Mouse (Mus musculus) heart, postnatal 10 days (tissue): ENCODE results near the gene Fbxo10. TPM values are rescaled to one million over a fixed set of nuclear protein-coding genes. Genes with fewer than 3 reads are reported as not detected.
"Not testable (repeated sequence)": the region's sequence is repeated elsewhere in the genome, so short reads cannot be mapped to it uniquely, and the experiment has no call there.

ENCODE experiments used
- DNase-seq, 2 experiments: peaks; one replicate each; pipeline ENCODE4 v3.0.0; 2021
- intact Hi-C: fragments of 180-260 bp; cut with DNase I; formaldehyde crosslinking; loops from one replicate; pipeline ENCODE4 v1.15.1; 2025
- total RNA-seq, 2 experiments: library from RNA; stranded (reverse); gene quantifications; 2 replicates each; pipeline ENCODE4 v1.2.3; 2021

Gene Fbxo10
- total RNA-seq, 2 experiments from 2014 or later: 15.3 to 19.7 TPM

- intact Hi-C loops: no loop called here
- DNase-seq: peak; percentile 43 to 45
Measured at GRCm38 (mm10) chr4:45054862-45055261, 29.5 kb downstream of the Fbxo10 start.

GRCm38 (mm10) chr4:45047956-45048355 lies 36.4 kb downstream of the Fbxo10 start:
- DNase-seq: no peak
- intact Hi-C loops: no loop called here

- peak in 1 of 2 experiments; percentile 26 for DNase-seq
- intact Hi-C loops: no loop called here
Measured at GRCm38 (mm10) chr4:45047286-45047887, 37.0 kb downstream of the Fbxo10 start.

- peak; percentile 48 to 59 for DNase-seq
- intact Hi-C loops: no loop called here
Measured at GRCm38 (mm10) chr4:45046679-45047078, 37.7 kb downstream of the Fbxo10 start.

- DNase-seq: no peak
- intact Hi-C loops: no loop called here
Measured at GRCm38 (mm10) chr4:45040795-45041194, 43.6 kb downstream of the Fbxo10 start.

- intact Hi-C loops, DNase-seq: not testable (repeated sequence)
Measured at GRCm38 (mm10) chr4:45039546-45039945, 44.9 kb downstream of the Fbxo10 start.

GRCm38 (mm10) chr4:45038879-45039278 lies 45.5 kb downstream of the Fbxo10 start:
- DNase-seq: peak; percentile 41 to 47
- intact Hi-C loops: not testable (repeated sequence)

- peak; percentile 79 to 85 for DNase-seq
- intact Hi-C loops: loop anchor here (2.0 kb wide), 1 partner anchor 17 kb away; no protein-coding TSS in a partner anchor
Measured at GRCm38 (mm10) chr4:45037455-45038410, 46.7 kb downstream of the Fbxo10 start.

- intact Hi-C loops: loop anchor here (2.0 kb wide), 1 partner anchor 16 kb away; no protein-coding TSS in a partner anchor
- no peak for DNase-seq
Measured at GRCm38 (mm10) chr4:45036571-45036970, 47.8 kb downstream of the Fbxo10 start.

GRCm38 (mm10) chr4:45036048-45036447 lies 48.4 kb downstream of the Fbxo10 start:
- DNase-seq: no peak

GRCm38 (mm10) chr4:45034693-45035628 lies 49.4 kb downstream of the Fbxo10 start:
- DNase-seq: peak; percentile 37 to 43
- intact Hi-C loops: no loop called here

More at GRCm38 (mm10) chr4:45036048-45036447, 48.4 kb downstream of the Fbxo10 start:
- intact Hi-C loops: loop anchor here (2.0 kb wide), 1 partner anchor 15 kb away; no protein-coding TSS in a partner anchor

GRCm38 (mm10) chr4:45032586-45032985 lies 51.8 kb downstream of the Fbxo10 start:
- peak; percentile 57 to 68 for DNase-seq
- intact Hi-C loops: no loop called here

- no peak for DNase-seq
- intact Hi-C loops: no loop called here
Measured at GRCm38 (mm10) chr4:45026459-45026858, 57.9 kb downstream of the Fbxo10 start.

- DNase-seq: no peak
- intact Hi-C loops: loop anchor here (5.0 to 10.0 kb wide), 6 partner anchors 88 to 1118 kb away; partner anchors contain the start of genes Ncbp1, Shb, Tomm5 and Tstd2
Measured at GRCm38 (mm10) chr4:45019009-45019408, 65.4 kb downstream of the Fbxo10 start.

- DNase-seq: peak; percentile 94 to 97
- intact Hi-C loops: loop anchor here (5.0 to 10.0 kb wide), 6 partner anchors 89 to 1119 kb away; partner anchors contain the start of genes Ncbp1, Shb, Tomm5 and Tstd2
Measured at GRCm38 (mm10) chr4:45018452-45018980, 65.9 kb downstream of the Fbxo10 start, which contains the start of gene Polr1e. Polr1e (plus strand) TSS chr4:45018583.

- intact Hi-C loops: loop anchor here (1.0 to 10.0 kb wide), 7 partner anchors 92 to 1122 kb away; partner anchors contain the start of genes Ncbp1, Shb, Tomm5 and Tstd2
- DNase-seq: peak; percentile 72 to 87
Measured at GRCm38 (mm10) chr4:45015615-45016014, 68.8 kb downstream of the Fbxo10 start.

- DNase-seq: no peak
- intact Hi-C loops: loop anchor here (10.0 kb wide), 1 partner anchor 841 kb away; no protein-coding TSS in a partner anchor
Measured at GRCm38 (mm10) chr4:45013537-45013936, 70.9 kb downstream of the Fbxo10 start.

GRCm38 (mm10) chr4:45013031-45013431 lies 71.4 kb downstream of the Fbxo10 start:
- intact Hi-C loops: loop anchor here (10.0 kb wide), 1 partner anchor 842 kb away; no protein-coding TSS in a partner anchor
- no peak for DNase-seq
